Mouse (Mus musculus): ENCODE data around the gene Prpsap2.

Prpsap2 gene

GRCm38 (mm10) chr11:61715130-61715529, 46.8 kb downstream of the Prpsap2 start:
- in situ Hi-C loops (cut with MboI, MseI), result loop anchor here (5.0 kb wide), 1 partner anchor 88 kb away; no protein-coding TSS in a partner anchor

GRCm38 (mm10) chr11:61714346-61715117, 47.4 kb downstream of the Prpsap2 start:
- in situ Hi-C loops (cut with MboI, MseI), result loop anchor here (5.0 kb wide), 1 partner anchor 87 kb away; no protein-coding TSS in a partner anchor

GRCm38 (mm10) chr11:61713157-61713855, 48.6 kb downstream of the Prpsap2 start:
- in situ Hi-C loops (cut with MboI, MseI), result no loop called here

GRCm38 (mm10) chr11:61708928-61709327, 53.0 kb downstream of the Prpsap2 start:
- in situ Hi-C loops (cut with MboI, MseI), result no loop called here

- in situ Hi-C loops (cut with MboI, MseI), result no loop called here
Measured at GRCm38 (mm10) chr11:61706232-61706631, 55.7 kb downstream of the Prpsap2 start.

- in situ Hi-C loops (cut with MboI, MseI), result no loop called here
Measured at GRCm38 (mm10) chr11:61705581-61705980, 56.3 kb downstream of the Prpsap2 start.

- in situ Hi-C loops (cut with MboI, MseI), result no loop called here
Measured at GRCm38 (mm10) chr11:61702494-61702893, 59.4 kb downstream of the Prpsap2 start.

GRCm38 (mm10) chr11:61701696-61702095, 60.2 kb downstream of the Prpsap2 start:
- in situ Hi-C loops (cut with MboI, MseI), result no loop called here

- in situ Hi-C loops (cut with MboI, MseI), result loop anchor here (10.0 kb wide), 1 partner anchor 1095 kb away; no protein-coding TSS in a partner anchor
Measured at GRCm38 (mm10) chr11:61699933-61700332, 62.0 kb downstream of the Prpsap2 start.

- in situ Hi-C loops (cut with MboI, MseI), result loop anchor here (10.0 kb wide), 1 partner anchor 1095 kb away; no protein-coding TSS in a partner anchor
Measured at GRCm38 (mm10) chr11:61699460-61699859, 62.4 kb downstream of the Prpsap2 start.

- in situ Hi-C loops (cut with MboI, MseI), result loop anchor here (10.0 kb wide), 1 partner anchor 1096 kb away; no protein-coding TSS in a partner anchor
Measured at GRCm38 (mm10) chr11:61698852-61699251, 63.0 kb downstream of the Prpsap2 start.

- in situ Hi-C loops (cut with MboI, MseI), result loop anchor here (10.0 kb wide), 1 partner anchor 1102 kb away; no protein-coding TSS in a partner anchor
Measured at GRCm38 (mm10) chr11:61692996-61693395, 68.9 kb downstream of the Prpsap2 start.

- in situ Hi-C loops (cut with MboI, MseI), result loop anchor here (10.0 kb wide), 1 partner anchor 397 kb away; no protein-coding TSS in a partner anchor
Measured at GRCm38 (mm10) chr11:61687595-61687994, 74.3 kb downstream of the Prpsap2 start.

- in situ Hi-C loops (cut with MboI, MseI), result loop anchor here (10.0 kb wide), 1 partner anchor 398 kb away; no protein-coding TSS in a partner anchor
Measured at GRCm38 (mm10) chr11:61686906-61687453, 74.9 kb downstream of the Prpsap2 start.

- in situ Hi-C loops (cut with MboI, MseI), result loop anchor here (10.0 kb wide), 1 partner anchor 399 kb away; no protein-coding TSS in a partner anchor
Measured at GRCm38 (mm10) chr11:61686141-61686540, 75.7 kb downstream of the Prpsap2 start.

- in situ Hi-C loops (cut with MboI, MseI), result loop anchor here (10.0 kb wide), 1 partner anchor 400 kb away; no protein-coding TSS in a partner anchor
Measured at GRCm38 (mm10) chr11:61685119-61685725, 76.7 kb downstream of the Prpsap2 start.

GRCm38 (mm10) chr11:61683907-61684731, 77.8 kb downstream of the Prpsap2 start, which contains the start of gene Fam83g:
Gene Fam83g (plus strand): TSS chr11:61684091.
- in situ Hi-C loops (cut with MboI, MseI), result loop anchor here (10.0 kb wide), 1 partner anchor 401 kb away; no protein-coding TSS in a partner anchor

Measured in T-helper 2 cell (primary cell).